Mouse (Mus musculus) embryonic facial prominence, embryonic 11.5 days (tissue): Measurements from ENCODE around the gene Cops9. TPM values are rescaled to one million over a fixed set of nuclear protein-coding genes. Genes with fewer than 3 reads are reported as not detected.
A peak's percentile ranks its signal among the peaks of the same experiment; 100 is the strongest.

ENCODE experiments used
- ATAC-seq: fragments of 200-750 bp; cut with Nextera tagmentation; replicated peaks from 2 replicates; pipeline ENCODE4 v1.8.0; 2017; ENCODE audit warnings: low read depth; ENCODE audit not compliant: insufficient number of reproducible peaks, low FRiP score, low TSS enrichment
- DNase-seq: peaks from one replicate; pipeline ENCODE4 v3.0.0-alpha.2; 2015; ENCODE audit warnings: low spot score
- H3K27ac ChIP-seq: fragments of 300-500 bp; sonication (generic); replicated peaks from 2 replicates; pipeline ENCODE4 v1.5.1; 2014; ENCODE audit warnings: mild to moderate bottlenecking, low read depth, low read length, control low read depth
- H3K27me3 ChIP-seq: fragments of 300-500 bp; sonication (generic); 2 replicates; pipeline ENCODE4 v1.6.1; 2014; ENCODE audit warnings: mild to moderate bottlenecking, low read length, moderate library complexity, mixed read lengths; ENCODE audit not compliant: control insufficient read depth, insufficient read depth
- H3K36me3 ChIP-seq: fragments of 300-500 bp; sonication (generic); replicated peaks from 2 replicates; pipeline ENCODE4 v1.6.1; 2014; ENCODE audit warnings: low read depth, mild to moderate bottlenecking, low read length, moderate library complexity, mixed read lengths; ENCODE audit not compliant: control insufficient read depth, insufficient read depth
- H3K4me1 ChIP-seq: fragments of 300-500 bp; sonication (generic); 2 replicates; pipeline ENCODE4 v1.6.1; 2014; ENCODE audit warnings: low read length, mixed read lengths; ENCODE audit not compliant: control insufficient read depth, insufficient read depth
- H3K4me2 ChIP-seq: fragments of 300-500 bp; sonication (generic); 2 replicates; pipeline ENCODE4 v1.6.1; 2014; ENCODE audit warnings: low read depth, mild to moderate bottlenecking, control low read depth, low read length, moderate library complexity
- H3K4me3 ChIP-seq: fragments of 300-500 bp; sonication (generic); 2 replicates; pipeline ENCODE4 v1.5.1; 2014; ENCODE audit warnings: low read depth, low read length, control low read depth
- H3K9ac ChIP-seq: fragments of 300-500 bp; sonication (generic); replicated peaks from 2 replicates; pipeline ENCODE4 v1.6.1; 2014; ENCODE audit warnings: mild to moderate bottlenecking, control low read depth, low read length
- H3K9me3 ChIP-seq: fragments of 300-500 bp; sonication (generic); replicated peaks from 2 replicates; pipeline ENCODE4 v1.6.1; 2016; ENCODE audit warnings: mild to moderate bottlenecking, low read length, inconsistent platforms, mixed read lengths; ENCODE audit not compliant: control insufficient read depth
- WGBS: fragments of 180-500 bp; shearing (Covaris S2); extraction: QIAGEN DNeasy Blood & Tissue Kit; methylation state at CpG from one replicate; pipeline ENCODE4 v1.1.7; 2014; 5-methylcytosine and 5-hydroxymethylcytosine counted together
- polyA plus RNA-seq: library from polyadenylated mRNA; unstranded; fragments of >200 nt; fragmentation: Nextera tagmentation; extraction: Ambion mirVana; gene quantifications from 2 replicates; pipeline ENCODE4 v1.2.1, GENCODE M21; 2014

Gene Cops9
- polyA plus RNA-seq, 1 experiment from 2014 or later, result 307 TPM

GRCm38 (mm10) chr1:92653179-92653578 lies 11.4 kb upstream of the Cops9 start:
- Histone ChIP-seq H3K27me3 (no peaks in the 10 kb centered on the region), H3K27ac (no peak overlapping the region), H3K9me3 (no peaks in the 10 kb centered on the region), H3K4me1 (no peaks in the 10 kb centered on the region), H3K4me3 (no peak overlapping the region), H3K4me2 (no peak overlapping the region), H3K36me3 (no peaks in the 10 kb centered on the region), H3K9ac (no peak overlapping the region)
- ATAC-seq, result no peak
- no peak for DNase-seq
- 90% methylated on average over 3 of the region's 3 CpGs for WGBS

DNA sequence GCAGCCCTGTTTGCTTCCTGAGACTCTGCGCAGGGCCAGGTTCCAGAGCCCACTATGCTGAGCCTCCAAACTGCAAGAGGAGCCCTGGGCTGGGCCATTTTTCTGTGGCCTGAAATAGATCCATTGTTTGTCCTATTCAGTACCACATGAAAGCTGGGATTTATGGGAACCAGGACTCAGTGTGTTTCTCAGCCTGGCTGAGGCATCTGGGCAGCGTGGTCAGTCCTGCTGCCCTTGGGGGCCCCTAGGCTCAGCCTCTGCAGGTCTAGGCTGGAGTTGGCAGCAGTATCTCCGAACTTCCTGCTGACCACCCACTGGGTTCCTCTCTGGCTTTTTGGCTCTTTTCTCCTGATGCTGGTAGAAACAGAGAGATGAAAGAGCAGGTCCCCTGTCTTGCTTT lies 9.7 kb upstream of the Cops9 start:
- Histone ChIP-seq H3K4me1 (no peaks in the 10 kb centered on the region), H3K4me2 (no peak overlapping the region), H3K27ac (no peak overlapping the region), H3K9me3 (no peaks in the 10 kb centered on the region), H3K9ac (no peak overlapping the region), H3K27me3 (no peaks in the 10 kb centered on the region), H3K36me3 (no peaks in the 10 kb centered on the region), H3K4me3 (no peak overlapping the region)
- DNase-seq (no peak), ATAC-seq (no peak)
- 71% methylated on average over 3 of the region's 3 CpGs for WGBS

- H3K27me3 ChIP-seq, result no peaks in the 10 kb centered on the region
- no peaks in the 10 kb centered on the region for H3K36me3 ChIP-seq
- no peak within 1 kb of the TSS for H3K4me3 ChIP-seq
- no peaks in the 10 kb centered on the region for H3K9me3 ChIP-seq
- no peak within 1 kb of the TSS for H3K9ac ChIP-seq
- 0 out of 2 replicates have a peak, but pooled peaks have one; percentile 15 for ATAC-seq
- no peak within 1 kb of the TSS for H3K27ac ChIP-seq
- no peaks in the 10 kb centered on the region for H3K4me1 ChIP-seq
- DNase-seq, result peak; percentile 80
- WGBS, result 23% methylated on average over 8 of the region's 8 CpGs
- H3K4me2 ChIP-seq, result no peak within 1 kb of the TSS
Observed at GRCm38 (mm10) chr1:92648673-92649072, 6.9 kb upstream of the Cops9 start, which contains the start of gene Otos. Otos (minus strand) TSS chr1:92648841.

DNA sequence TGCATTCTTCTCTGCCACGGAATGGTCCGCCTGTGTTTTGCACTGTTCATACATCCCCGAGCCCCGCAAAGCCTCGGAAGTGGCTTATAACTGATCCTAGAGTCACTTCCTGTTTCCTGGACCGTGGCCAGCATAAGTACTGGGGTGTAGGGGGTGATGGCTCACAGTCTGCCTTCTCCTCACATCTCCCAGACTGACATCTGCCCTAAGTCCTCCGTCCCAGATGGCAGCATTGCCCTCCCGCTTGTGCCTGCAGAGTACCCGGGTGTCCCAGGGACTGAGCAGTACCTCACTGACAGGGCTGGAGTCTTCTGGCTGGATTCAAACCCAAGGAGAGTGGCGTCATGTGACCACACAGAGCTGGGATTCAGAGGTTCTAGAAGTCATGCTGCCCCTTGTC lies 6.4 kb upstream of the Cops9 start:
- WGBS, result 52% methylated on average over 10 of the region's 10 CpGs

DNA sequence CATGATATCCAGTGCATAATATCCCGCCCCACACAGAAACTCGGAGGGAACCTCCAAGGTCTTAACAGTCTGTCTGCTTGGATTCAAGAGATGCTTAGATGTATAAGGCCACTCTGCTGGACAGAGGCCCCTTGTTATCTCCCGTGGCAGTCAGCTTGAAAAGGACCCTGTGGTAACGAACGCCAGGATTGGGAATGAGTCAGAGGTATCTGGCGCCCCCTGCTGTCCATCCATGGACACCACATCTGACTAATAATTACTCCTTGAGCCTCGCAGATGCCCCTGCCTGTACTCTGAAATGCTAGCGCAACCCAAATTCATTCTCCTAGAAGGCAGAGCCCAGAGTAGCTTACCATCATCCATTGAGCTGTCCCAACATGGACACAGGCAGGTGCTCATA lies 6.0 kb upstream of the Cops9 start:
- Histone ChIP-seq H3K9me3 (no peaks in the 10 kb centered on the region), H3K36me3 (no peaks in the 10 kb centered on the region), H3K27me3 (no peaks in the 10 kb centered on the region), H3K4me2 (no peak overlapping the region), H3K27ac (no peak overlapping the region), H3K4me3 (no peak overlapping the region), H3K9ac (no peak overlapping the region), H3K4me1 (no peaks in the 10 kb centered on the region)
- DNase-seq, result peak; percentile 88
- no peak for ATAC-seq
- 9% methylated on average over 8 of the region's 8 CpGs for WGBS

More for the DNA sequence above, 6.4 kb upstream of the Cops9 start:
- H3K27ac ChIP-seq, result no peak overlapping the region
- DNase-seq (no peak), ATAC-seq (no peak)
- H3K36me3 ChIP-seq, result no peaks in the 10 kb centered on the region
- no peak overlapping the region for H3K9ac ChIP-seq
- no peak overlapping the region for H3K4me2 ChIP-seq
- H3K9me3 ChIP-seq, result no peaks in the 10 kb centered on the region
- H3K27me3 ChIP-seq, result no peaks in the 10 kb centered on the region
- H3K4me1 ChIP-seq, result no peaks in the 10 kb centered on the region
- H3K4me3 ChIP-seq, result no peak overlapping the region

- Histone ChIP-seq H3K4me3 (no peak overlapping the region), H3K9ac (no peak overlapping the region), H3K9me3 (no peaks in the 10 kb centered on the region), H3K36me3 (no peaks in the 10 kb centered on the region), H3K4me2 (no peak overlapping the region), H3K4me1 (no peaks in the 10 kb centered on the region), H3K27ac (no peak overlapping the region), H3K27me3 (no peaks in the 10 kb centered on the region)
- DNase-seq (no peak), ATAC-seq (no peak)
- WGBS, result 72% methylated on average over 4 of the region's 4 CpGs
Observed at GRCm38 (mm10) chr1:92647026-92647425, 5.2 kb upstream of the Cops9 start.

GRCm38 (mm10) chr1:92646601-92647000 lies 4.8 kb upstream of the Cops9 start:
- H3K4me1 ChIP-seq, result no peaks in the 10 kb centered on the region
- H3K27ac ChIP-seq, result no peak overlapping the region
- 79% methylated on average over 7 of the region's 7 CpGs for WGBS
- H3K9ac ChIP-seq, result no peak overlapping the region
- no peaks in the 10 kb centered on the region for H3K9me3 ChIP-seq
- H3K27me3 ChIP-seq, result no peaks in the 10 kb centered on the region
- ATAC-seq, result no peak
- no peak overlapping the region for H3K4me2 ChIP-seq
- H3K4me3 ChIP-seq, result no peak overlapping the region
- no peaks in the 10 kb centered on the region for H3K36me3 ChIP-seq
- DNase-seq, result no peak

DNA sequence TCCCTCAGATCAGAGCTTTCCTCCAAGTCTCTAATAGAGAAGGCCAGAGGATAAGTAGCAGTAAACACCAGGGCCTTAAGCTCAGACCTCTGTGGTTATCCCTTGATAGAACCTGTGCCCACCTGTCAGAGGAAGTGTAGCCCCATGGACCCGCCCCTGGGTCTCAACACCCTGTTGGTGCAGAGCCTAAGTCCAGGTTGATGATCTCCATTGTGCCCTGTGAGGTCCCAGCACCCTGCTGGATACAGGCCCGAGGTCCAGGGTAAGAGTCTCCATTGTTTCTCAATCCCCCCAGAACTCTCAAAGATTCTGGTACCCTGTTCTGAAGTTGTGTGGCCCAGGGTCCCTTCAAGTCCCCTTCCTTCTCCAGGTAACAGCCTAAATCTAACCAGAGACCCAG lies 4.3 kb upstream of the Cops9 start:
- WGBS, result 53% methylated on average over 2 of the region's 2 CpGs

More for the DNA sequence above, 4.3 kb upstream of the Cops9 start:
- ATAC-seq (no peak), DNase-seq (no peak)
- no peak overlapping the region for H3K27ac ChIP-seq
- H3K4me1 ChIP-seq, result no peaks in the 10 kb centered on the region
- no peak overlapping the region for H3K4me3 ChIP-seq
- H3K9ac ChIP-seq, result no peak overlapping the region
- no peak overlapping the region for H3K4me2 ChIP-seq
- no peaks in the 10 kb centered on the region for H3K9me3 ChIP-seq
- no peaks in the 10 kb centered on the region for H3K27me3 ChIP-seq
- H3K36me3 ChIP-seq, result no peaks in the 10 kb centered on the region
